27 mouse cellular contexts compared by ENCODE assay signal in genomic region chr11:115337350-115337749, GRCm38 (mm10). TPM values are rescaled to one million over a fixed set of nuclear protein-coding genes. Genes with fewer than 3 reads are reported as not detected.
DNase-seq lines count a peak whose midpoint lies in the region; ATAC-seq and TF ChIP-seq lines count a peak whose summit lies in the region.
"Had no signal": no experiment of that assay in that cellular context is flagged by ENCODE, and none has a peak within 500 bp of the region (broad histone marks: within the 10 kb centered on the region; RNA-seq: fewer than 3 reads in every experiment).

No protein-coding gene starts in this region.

- 0 out of 2 replicates have a peak, but pooled peaks cover 2% of the 10 kb centered on the region for H3K4me1 ChIP-seq in kidney, embryonic 14.5 days (ENCODE audit: control insufficient read depth, insufficient read depth, low read length)
- no peaks in the 10 kb centered on the region for H3K4me1 ChIP-seq in kidney, embryonic 16.5 days (ENCODE audit: insufficient read depth, low read length)
- H3K4me1 ChIP-seq in intestine, postnatal 0 days (replicated peaks; ENCODE audit: control insufficient read depth, insufficient read depth, low read length) = peaks cover 13% of the 10 kb centered on the region; the same call in 1 of the 2 replicates
- H3K4me1 ChIP-seq: heart, embryonic 13.5 days had no signal

- 48% methylated on average over 3 of the region's 3 CpGs for WGBS in kidney, embryonic 14.5 days
- 57% methylated on average over 3 of the region's 3 CpGs for WGBS in kidney, embryonic 16.5 days
- WGBS in intestine, postnatal 0 days = 21% methylated on average over 3 of the region's 3 CpGs

- H3K4me2 ChIP-seq in kidney, embryonic 14.5 days (replicated peaks; ENCODE audit: low read depth, low read length) = no peak overlapping the region
- no peak overlapping the region for H3K4me2 ChIP-seq in kidney, embryonic 16.5 days (replicated peaks; ENCODE audit: low read depth, low read length)
- H3K4me2 ChIP-seq in intestine, postnatal 0 days (replicated peaks; ENCODE audit: low read depth) = no peak overlapping the region
- H3K4me2 ChIP-seq: forebrain, embryonic 13.5 days; heart, embryonic 13.5 days; hindbrain, embryonic 14.5 days had no signal

- no peak for ATAC-seq in kidney, embryonic 14.5 days (ENCODE audit: low FRiP score, low TSS enrichment)
- no peak for ATAC-seq in kidney, embryonic 16.5 days (ENCODE audit: low FRiP score, low TSS enrichment)
- peak; percentile 74 for ATAC-seq in intestine, postnatal 0 days
- ATAC-seq: activated CD4-positive, CD25-positive, alpha-beta regulatory T cell, adult 4 months; forebrain, embryonic 13.5 days; forebrain, embryonic 16.5 days had no signal

- no peaks in the 10 kb centered on the region for H3K36me3 ChIP-seq in kidney, embryonic 14.5 days (ENCODE audit: control insufficient read depth, insufficient read depth, low read length)
- no peaks in the 10 kb centered on the region for H3K36me3 ChIP-seq in kidney, embryonic 16.5 days (ENCODE audit: insufficient read depth, low read length)
- no peaks in the 10 kb centered on the region for H3K36me3 ChIP-seq in intestine, postnatal 0 days (ENCODE audit: control insufficient read depth, insufficient read depth)
- H3K36me3 ChIP-seq: forebrain, embryonic 10.5 days; heart, embryonic 10.5 days; heart, embryonic 13.5 days had no signal

- no peak overlapping the region for H3K4me3 ChIP-seq in kidney, embryonic 14.5 days (ENCODE audit: low read length)
- no peak overlapping the region for H3K4me3 ChIP-seq in kidney, embryonic 16.5 days (ENCODE audit: low read length)
- no peak overlapping the region for H3K4me3 ChIP-seq in intestine, postnatal 0 days (ENCODE audit: low read depth, low read length)
- H3K4me3 ChIP-seq: forebrain, embryonic 10.5 days; forebrain, embryonic 13.5 days; heart, adult 2 months; heart, embryonic 10.5 days; heart, embryonic 13.5 days had no signal

- no peak overlapping the region for H3K9ac ChIP-seq in kidney, embryonic 14.5 days (ENCODE audit: low read depth, low read length)
- H3K9ac ChIP-seq in kidney, embryonic 16.5 days (replicated peaks; ENCODE audit: low read length) = no peak overlapping the region
- no peak overlapping the region for H3K9ac ChIP-seq in intestine, postnatal 0 days (ENCODE audit: low read depth, low read length)
- H3K9ac ChIP-seq: forebrain, embryonic 13.5 days; heart, embryonic 13.5 days; hindbrain, embryonic 14.5 days had no signal

- no peak for TF ChIP-seq CTCF in intestine, postnatal 0 days (IDR thresholded peaks at IDR 0.05; ENCODE audit: low read depth)

- DNase-seq in kidney, adult 11 months = peak; percentile 21
- peak; percentile 53 for DNase-seq in kidney, adult 9 months
- DNase-seq in natural killer cell, adult 2 months (ENCODE audit: low spot score in 2 of 2) = no peak
- DNase-seq: adrenal gland, adult 8-10 months; adrenal gland, postnatal 25 days; cerebellum, adult 18-20 months; cerebellum, adult 9-10 months; cerebellum, postnatal 14 days; gastrocnemius, postnatal 10 days; gastrocnemius, postnatal 36 days; heart, adult 2 months; heart, postnatal 14 days; heart, postnatal 4 days had no signal

- H3K27me3 ChIP-seq in kidney, embryonic 14.5 days (ENCODE audit: control insufficient read depth, insufficient read depth, low read length) = peaks cover 43% of the 10 kb centered on the region
- peaks cover 58% of the 10 kb centered on the region for H3K27me3 ChIP-seq in kidney, embryonic 16.5 days (ENCODE audit: insufficient read depth, low read length)
- H3K27me3 ChIP-seq in intestine, postnatal 0 days (replicated peaks; ENCODE audit: control insufficient read depth, insufficient read depth, low read length) = peaks cover 42% of the 10 kb centered on the region

- no peaks in the 10 kb centered on the region for H3K9me3 ChIP-seq in kidney, embryonic 14.5 days (ENCODE audit: control insufficient read depth, low read length)
- no peaks in the 10 kb centered on the region for H3K9me3 ChIP-seq in kidney, embryonic 16.5 days (ENCODE audit: low read length)
- H3K9me3 ChIP-seq in intestine, postnatal 0 days (ENCODE audit: control insufficient read depth) = no peaks in the 10 kb centered on the region
- H3K9me3 ChIP-seq: forebrain, embryonic 10.5 days; forebrain, embryonic 13.5 days; heart, embryonic 10.5 days; heart, embryonic 13.5 days had no signal

- no peak overlapping the region for H3K27ac ChIP-seq in kidney, embryonic 14.5 days (ENCODE audit: low read depth, low read length)
- H3K27ac ChIP-seq in kidney, embryonic 16.5 days (ENCODE audit: low read length) = no peak overlapping the region
- peak overlapping the region; percentile 57 for H3K27ac ChIP-seq in intestine, postnatal 0 days (ENCODE audit: low read depth, low read length)
- H3K27ac ChIP-seq: forebrain, embryonic 10.5 days; forebrain, embryonic 13.5 days; heart, adult 2 months; heart, embryonic 10.5 days; heart, embryonic 13.5 days; hindbrain, embryonic 14.5 days had no signal

RNA-seq across cellular contexts. Expression of gene Otop3, which starts 2.8 kb away (rescaled TPM):
- polyA plus RNA-seq in kidney, embryonic 14.5 days (2014; fragmentation: Nextera tagmentation; extraction: Ambion mirVana) = not detected in 2 replicates
- polyA plus RNA-seq in kidney, embryonic 16.5 days (2015; fragmentation: Nextera tagmentation; extraction: Ambion mirVana) = not detected in 2 replicates
- polyA plus RNA-seq in intestine, postnatal 0 days (2015; fragmentation: Nextera tagmentation; extraction: Ambion mirVana) = 2.3 and 4.3 TPM in 2 replicates
- polyA plus RNA-seq: embryonic facial prominence, embryonic 11.5 days; forebrain, embryonic 10.5 days; forebrain, embryonic 13.5 days; heart, adult 2 months; heart, embryonic 13.5 days; heart, embryonic 16.5 days had no signal

RNA-seq across cellular contexts. Expression of gene Ush1g, which starts 15.5 kb away (rescaled TPM):
- polyA plus RNA-seq in kidney, embryonic 14.5 days (2014; fragmentation: Nextera tagmentation; extraction: Ambion mirVana) = not detected in 2 replicates
- 0.05 TPM in 1 of 2 replicates, not detected in the other for polyA plus RNA-seq in kidney, embryonic 16.5 days (2015; fragmentation: Nextera tagmentation; extraction: Ambion mirVana)
- 0.05 and 0.09 TPM in 2 replicates for polyA plus RNA-seq in intestine, postnatal 0 days (2015; fragmentation: Nextera tagmentation; extraction: Ambion mirVana)
- polyA plus RNA-seq: activated CD4-positive, CD25-positive, alpha-beta regulatory T cell, adult 4 months; embryonic facial prominence, embryonic 11.5 days; embryonic facial prominence, embryonic 14.5 days; forebrain, embryonic 10.5 days; forebrain, embryonic 13.5 days had no signal

RNA-seq across cellular contexts. Expression of gene Hid1, which starts 30.2 kb away (rescaled TPM):
- 2.3 and 4.4 TPM in 2 replicates for polyA plus RNA-seq in kidney, embryonic 14.5 days (2014; fragmentation: Nextera tagmentation; extraction: Ambion mirVana)
- polyA plus RNA-seq in kidney, embryonic 16.5 days (2015; fragmentation: Nextera tagmentation; extraction: Ambion mirVana) = 7.9 and 8.6 TPM in 2 replicates
- polyA plus RNA-seq in intestine, postnatal 0 days (2015; fragmentation: Nextera tagmentation; extraction: Ambion mirVana) = 10.8 and 12.1 TPM in 2 replicates

RNA-seq across cellular contexts. Expression of gene Otop2, which starts 30.4 kb away (rescaled TPM):
- polyA plus RNA-seq in kidney, embryonic 14.5 days (2014; fragmentation: Nextera tagmentation; extraction: Ambion mirVana) = 0.14 and 0.15 TPM in 2 replicates
- polyA plus RNA-seq in kidney, embryonic 16.5 days (2015; fragmentation: Nextera tagmentation; extraction: Ambion mirVana) = 0.64 TPM in 1 of 2 replicates, not detected in the other
- 0.05 TPM in 1 of 2 replicates, not detected in the other for polyA plus RNA-seq in intestine, postnatal 0 days (2015; fragmentation: Nextera tagmentation; extraction: Ambion mirVana)
- polyA plus RNA-seq: activated CD4-positive, CD25-positive, alpha-beta regulatory T cell, adult 4 months; embryonic facial prominence, embryonic 11.5 days; embryonic facial prominence, embryonic 14.5 days; forebrain, embryonic 13.5 days; heart, adult 2 months; heart, embryonic 10.5 days; heart, embryonic 13.5 days; heart, embryonic 16.5 days; hindbrain, embryonic 11.5 days had no signal

RNA-seq across cellular contexts. Expression of gene Fads6, which starts 39.9 kb away (rescaled TPM):
- 0.32 and 0.39 TPM in 2 replicates for polyA plus RNA-seq in kidney, embryonic 14.5 days (2014; fragmentation: Nextera tagmentation; extraction: Ambion mirVana)
- polyA plus RNA-seq in kidney, embryonic 16.5 days (2015; fragmentation: Nextera tagmentation; extraction: Ambion mirVana) = 0.40 and 0.42 TPM in 2 replicates
- 0.26 and 0.55 TPM in 2 replicates for polyA plus RNA-seq in intestine, postnatal 0 days (2015; fragmentation: Nextera tagmentation; extraction: Ambion mirVana)

Comparison
In these comparisons a context has a peak if more than half of its experiments do, and no peak if none do; other contexts are left out.
1. DNase-seq: peak in kidney, adult 11 months (single experiment) and kidney, adult 9 months (single experiment); none in natural killer cell, adult 2 months (0 of 2).